Mouse (Mus musculus): Measurements from ENCODE around the gene Ubtf. TPM values are rescaled to one million over a fixed set of nuclear protein-coding genes. Genes with fewer than 3 reads are reported as not detected.
"Not testable (repeated sequence)": the region's sequence is repeated elsewhere in the genome, so short reads cannot be mapped to it uniquely, and the experiment has no call there.

The Ubtf gene
- polyA plus RNA-seq (2012; rRNA removed) = 57.7 and 80.5 TPM in 2 replicates

DNA sequence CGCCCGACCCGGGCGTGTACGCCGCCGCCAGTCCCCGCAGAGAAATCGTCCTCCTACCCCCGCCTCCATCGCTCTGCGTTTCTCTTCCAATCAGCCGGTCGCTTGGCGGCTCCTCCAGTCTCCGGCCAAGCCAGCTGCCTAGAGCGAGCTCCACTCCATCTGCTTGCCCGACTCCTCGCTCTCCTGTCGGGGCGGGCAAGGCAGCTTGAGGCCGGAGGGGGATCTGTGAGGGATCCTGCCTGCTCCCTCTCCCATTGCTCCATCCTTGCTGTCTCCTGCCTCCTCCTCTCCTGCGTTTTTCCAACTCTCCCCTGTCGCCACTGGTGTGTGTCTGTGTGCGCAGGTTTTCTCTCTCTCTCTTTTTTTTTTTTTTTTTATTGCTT is at the start of gene Ubtf:
Gene Ubtf (minus strand): TSS at position 333 of the 383 bp plus-strand sequence.
- peak; percentile 93 for DNase-seq (ENCODE audit: low read depth)
- TF ChIP-seq POLR2A (IDR thresholded peaks at IDR 0.05; ENCODE audit: borderline replicate concordance, extremely low read depth, insufficient read depth, insufficient read length, poor library complexity, severe bottlenecking) = 0 out of 2 replicates have a peak, but pooled peaks have one; percentile 21
- no peak for TF ChIP-seq CTCF (IDR thresholded peaks at IDR 0.05; ENCODE audit: borderline replicate concordance, extremely low read depth, insufficient read depth, insufficient read length)

DNA sequence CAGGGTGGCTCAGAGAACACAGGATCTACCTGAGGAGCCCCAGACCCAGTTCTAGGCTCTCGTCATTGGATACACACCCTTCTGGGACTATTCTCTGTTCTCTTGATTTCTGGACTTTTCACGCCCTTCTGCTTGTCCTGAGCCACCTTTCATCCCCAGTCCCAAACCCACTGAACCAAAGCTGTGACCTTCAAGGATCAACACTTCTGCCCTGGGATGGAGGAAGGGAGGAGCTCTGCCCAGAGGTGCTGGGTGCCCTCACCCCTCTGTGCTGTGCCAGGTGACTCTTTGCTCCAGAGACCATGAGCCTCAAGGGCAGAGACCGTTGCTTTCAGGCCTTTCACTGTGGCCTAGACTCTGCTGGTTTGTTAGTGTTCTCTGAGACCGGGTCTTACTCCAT is 49.7 kb upstream of the Ubtf start:
- TF ChIP-seq CTCF (IDR thresholded peaks at IDR 0.05; ENCODE audit: borderline replicate concordance, extremely low read depth, insufficient read depth, insufficient read length) = no peak
- TF ChIP-seq POLR2A (IDR thresholded peaks at IDR 0.05; ENCODE audit: borderline replicate concordance, extremely low read depth, insufficient read depth, insufficient read length, poor library complexity, severe bottlenecking) = no peak

DNA sequence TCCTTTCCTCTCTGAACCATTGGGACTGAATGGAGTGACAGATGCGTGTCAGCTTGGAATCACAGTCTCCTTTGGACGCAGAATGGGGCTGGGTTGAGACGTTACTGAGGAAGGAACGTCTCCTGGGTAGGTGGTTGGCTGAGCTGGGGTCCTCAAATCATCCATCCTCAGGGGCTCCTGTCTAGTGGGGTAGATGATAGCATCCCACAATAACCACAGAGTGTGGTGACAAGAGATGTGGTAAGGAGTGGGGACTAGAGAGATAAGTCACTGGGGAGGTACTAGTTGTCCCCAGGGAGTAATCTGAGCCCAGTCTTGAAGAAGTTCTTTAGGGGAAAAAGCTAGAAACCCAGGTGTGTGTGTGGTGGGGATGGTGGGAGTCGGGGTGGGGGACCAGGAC is 48.8 kb upstream of the Ubtf start:
- DNase-seq (ENCODE audit: low read depth) = no peak
- TF ChIP-seq CTCF (IDR thresholded peaks at IDR 0.05; ENCODE audit: borderline replicate concordance, extremely low read depth, insufficient read depth, insufficient read length) = no peak
- TF ChIP-seq POLR2A (IDR thresholded peaks at IDR 0.05; ENCODE audit: borderline replicate concordance, extremely low read depth, insufficient read depth, insufficient read length, poor library complexity, severe bottlenecking) = no peak

More for the DNA sequence above, 49.7 kb upstream of the Ubtf start:
- DNase-seq (ENCODE audit: low read depth) = no peak

- TF ChIP-seq CTCF (IDR thresholded peaks at IDR 0.05; ENCODE audit: borderline replicate concordance, extremely low read depth, insufficient read depth, insufficient read length) (no peak), POLR2A (IDR thresholded peaks at IDR 0.05; ENCODE audit: borderline replicate concordance, extremely low read depth, insufficient read depth, insufficient read length, poor library complexity, severe bottlenecking) (no peak)
- no peak for DNase-seq (ENCODE audit: low read depth)
These were observed 48.1 kb upstream of the Ubtf start for GRCm38 (mm10) chr11:102367504-102368280.

- not testable (repeated sequence) for DNase-seq (ENCODE audit: low read depth)
These were observed 46.6 kb upstream of the Ubtf start, which contains the start of gene Slc4a1 for GRCm38 (mm10) chr11:102366103-102366502. Gene Slc4a1, minus strand, starts transcription at chr11:102366203.

GRCm38 (mm10) chr11:102365699-102366098 is 46.2 kb upstream of the Ubtf start:
- DNase-seq (ENCODE audit: low read depth) = no peak
- TF ChIP-seq POLR2A (IDR thresholded peaks at IDR 0.05; ENCODE audit: borderline replicate concordance, extremely low read depth, insufficient read depth, insufficient read length, poor library complexity, severe bottlenecking) (no peak), CTCF (IDR thresholded peaks at IDR 0.05; ENCODE audit: borderline replicate concordance, extremely low read depth, insufficient read depth, insufficient read length) (no peak)

DNA sequence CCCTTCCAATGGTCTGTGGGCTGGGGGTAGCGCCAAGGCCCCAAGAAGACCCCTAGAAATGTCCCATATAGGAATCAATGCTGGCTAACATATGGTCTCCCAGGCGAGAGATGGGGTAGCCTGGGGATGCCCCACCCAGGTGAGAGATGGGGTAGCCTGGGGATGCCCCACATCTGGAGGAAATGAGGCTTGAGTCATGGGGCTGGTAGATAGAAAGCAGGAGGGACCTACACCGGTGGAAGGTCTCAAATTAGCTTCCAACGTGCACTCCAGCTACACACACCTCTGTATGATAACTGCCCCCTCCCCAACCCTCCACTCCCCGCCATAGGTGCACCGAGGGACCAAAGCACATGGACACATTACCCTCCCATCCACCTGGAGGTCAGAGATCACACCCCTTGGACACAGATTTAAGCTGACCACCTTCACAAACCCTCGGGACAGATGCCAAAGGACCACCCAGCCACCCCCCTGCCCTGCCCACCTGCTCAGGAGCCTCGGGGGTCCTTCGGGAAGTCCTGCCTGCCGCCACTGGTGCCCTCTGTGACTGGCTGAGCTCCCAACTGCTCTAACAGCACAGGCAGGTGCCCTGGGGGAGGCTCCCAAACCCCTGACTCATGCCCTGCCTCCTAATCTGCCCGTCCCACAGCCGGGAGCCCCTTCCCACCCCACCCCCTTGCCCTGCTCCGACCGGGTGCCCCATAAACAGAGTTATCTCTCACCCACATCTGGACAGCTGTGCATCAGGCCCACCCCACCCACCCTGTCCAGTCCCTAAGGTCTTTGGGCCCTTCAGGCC is 45.2 kb upstream of the Ubtf start:
- TF ChIP-seq POLR2A (IDR thresholded peaks at IDR 0.05; ENCODE audit: borderline replicate concordance, extremely low read depth, insufficient read depth, insufficient read length, poor library complexity, severe bottlenecking) (no peak), CTCF (IDR thresholded peaks at IDR 0.05; ENCODE audit: borderline replicate concordance, extremely low read depth, insufficient read depth, insufficient read length) (no peak)
- no peak for DNase-seq (ENCODE audit: low read depth)

DNA sequence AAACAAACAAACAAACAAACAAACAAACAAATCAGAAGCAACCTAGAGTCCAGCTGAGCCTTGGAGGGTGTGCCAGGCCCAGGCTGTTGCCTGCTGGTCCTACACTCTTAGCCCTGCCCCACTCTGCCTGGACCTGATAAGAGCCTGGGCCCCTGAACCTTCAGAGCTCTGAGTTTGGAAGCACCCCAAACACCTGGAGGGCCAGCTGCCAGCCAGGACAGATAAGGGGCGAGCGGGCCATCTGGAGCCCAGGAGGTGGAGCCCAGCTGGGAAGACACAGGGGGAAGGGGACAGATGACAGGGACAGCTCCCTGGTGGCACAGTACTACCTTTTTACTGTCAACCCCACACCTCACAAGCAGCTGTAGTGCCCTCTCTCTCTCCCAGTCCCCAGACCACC is 44.1 kb upstream of the Ubtf start:
- no peak for DNase-seq (ENCODE audit: low read depth)
- no peak for TF ChIP-seq POLR2A (IDR thresholded peaks at IDR 0.05; ENCODE audit: borderline replicate concordance, extremely low read depth, insufficient read depth, insufficient read length, poor library complexity, severe bottlenecking)
- no peak for TF ChIP-seq CTCF (IDR thresholded peaks at IDR 0.05; ENCODE audit: borderline replicate concordance, extremely low read depth, insufficient read depth, insufficient read length)

GRCm38 (mm10) chr11:102361776-102362495 is 42.4 kb upstream of the Ubtf start:
- no peak for DNase-seq (ENCODE audit: low read depth)
- TF ChIP-seq CTCF (IDR thresholded peaks at IDR 0.05; ENCODE audit: borderline replicate concordance, extremely low read depth, insufficient read depth, insufficient read length) (no peak), POLR2A (IDR thresholded peaks at IDR 0.05; ENCODE audit: borderline replicate concordance, extremely low read depth, insufficient read depth, insufficient read length, poor library complexity, severe bottlenecking) (no peak)

- DNase-seq (ENCODE audit: low read depth) = no peak
- TF ChIP-seq CTCF (IDR thresholded peaks at IDR 0.05; ENCODE audit: borderline replicate concordance, extremely low read depth, insufficient read depth, insufficient read length) (no peak), POLR2A (IDR thresholded peaks at IDR 0.05; ENCODE audit: borderline replicate concordance, extremely low read depth, insufficient read depth, insufficient read length, poor library complexity, severe bottlenecking) (no peak)
These were observed 38.8 kb upstream of the Ubtf start for GRCm38 (mm10) chr11:102358365-102358764.

DNA sequence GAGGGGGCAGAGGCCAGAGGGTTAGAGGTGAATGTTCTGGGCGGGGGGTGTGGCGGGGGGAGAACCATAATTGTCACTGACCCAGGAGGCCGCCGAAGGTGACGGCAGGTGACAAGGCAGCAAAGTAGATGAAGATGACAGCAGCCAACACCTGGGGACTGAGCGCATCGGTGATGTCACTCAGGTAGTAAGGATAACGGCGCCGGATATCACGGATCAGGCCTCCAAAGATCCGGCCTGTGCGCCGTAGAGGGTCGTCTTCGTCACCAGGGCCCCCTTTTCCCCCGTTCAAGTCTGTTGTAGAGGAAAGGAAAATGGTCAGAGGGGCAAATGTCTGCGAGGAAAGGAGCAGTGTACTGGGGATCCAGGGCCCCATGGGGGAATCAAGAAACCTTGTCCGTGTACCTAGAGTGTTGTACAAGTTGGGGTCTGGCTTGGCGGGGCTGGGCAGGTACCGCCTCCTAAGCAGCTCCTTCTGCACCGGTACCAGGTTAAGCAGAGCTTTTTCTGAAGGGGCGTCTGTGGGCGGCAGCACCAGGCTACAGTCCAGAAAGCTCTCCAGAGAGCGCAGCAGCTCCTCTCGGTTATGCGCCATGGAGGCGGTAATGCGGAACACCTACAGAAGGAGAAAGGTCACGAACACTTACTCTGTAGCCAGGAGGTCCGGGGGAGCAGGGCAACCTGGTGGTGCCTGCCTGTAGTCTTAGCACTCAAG is 37.3 kb upstream of the Ubtf start:
- TF ChIP-seq CTCF (IDR thresholded peaks at IDR 0.05; ENCODE audit: borderline replicate concordance, extremely low read depth, insufficient read depth, insufficient read length) (no peak), POLR2A (IDR thresholded peaks at IDR 0.05; ENCODE audit: borderline replicate concordance, extremely low read depth, insufficient read depth, insufficient read length, poor library complexity, severe bottlenecking) (no peak)

More for the DNA sequence above, 37.3 kb upstream of the Ubtf start:
- DNase-seq (ENCODE audit: low read depth) = no peak

Measured in brain, embryonic 14.5 days (tissue).